Mouse (Mus musculus): Measurements from ENCODE around the gene Sox6.
A peak's percentile ranks its signal among the peaks of the same experiment; 100 is the strongest.
"Not testable (repeated sequence)": the region's sequence is repeated elsewhere in the genome, so short reads cannot be mapped to it uniquely, and the experiment has no call there.

The Sox6 gene

DNA sequence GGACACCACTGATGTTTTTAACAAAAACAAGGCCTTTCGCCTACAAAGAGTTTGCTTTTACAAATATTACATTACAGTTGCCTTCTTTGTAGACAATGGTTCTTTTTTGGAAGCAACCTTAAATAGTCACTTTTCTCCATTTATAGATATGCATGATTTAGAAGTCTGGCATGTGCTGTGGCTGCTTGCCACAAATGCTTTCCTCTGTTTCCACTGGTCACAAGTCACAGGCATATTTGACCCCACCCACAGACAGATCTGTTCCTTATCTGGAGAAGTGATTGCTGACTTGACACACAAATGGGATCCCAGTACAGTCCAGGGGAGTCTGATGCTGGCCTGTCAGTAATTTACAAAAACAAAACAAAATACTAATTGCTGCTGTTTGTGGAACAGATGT lies 409.8 kb downstream of the Sox6 start:
- peak; percentile 87 for DNase-seq

DNA sequence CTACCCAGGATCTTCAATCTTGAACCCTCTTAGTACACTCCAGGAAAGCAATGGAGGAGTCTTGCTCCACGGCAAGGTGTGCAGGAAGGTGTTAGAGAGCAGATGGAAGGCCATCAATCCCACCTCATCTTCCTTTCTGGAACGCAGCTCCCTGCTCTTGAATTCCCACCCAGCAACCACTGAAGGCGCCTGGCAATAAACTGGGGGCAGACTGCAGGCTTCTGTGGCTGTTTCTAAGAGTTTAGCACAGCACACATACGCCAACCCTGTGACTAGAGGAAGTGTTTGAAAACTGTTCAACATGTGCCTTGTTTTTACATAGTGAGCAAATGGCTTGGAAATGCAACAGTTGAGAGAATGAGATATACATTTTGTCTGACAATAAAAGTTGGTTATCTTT lies 412.6 kb downstream of the Sox6 start:
- peak; percentile 17 for DNase-seq

DNA sequence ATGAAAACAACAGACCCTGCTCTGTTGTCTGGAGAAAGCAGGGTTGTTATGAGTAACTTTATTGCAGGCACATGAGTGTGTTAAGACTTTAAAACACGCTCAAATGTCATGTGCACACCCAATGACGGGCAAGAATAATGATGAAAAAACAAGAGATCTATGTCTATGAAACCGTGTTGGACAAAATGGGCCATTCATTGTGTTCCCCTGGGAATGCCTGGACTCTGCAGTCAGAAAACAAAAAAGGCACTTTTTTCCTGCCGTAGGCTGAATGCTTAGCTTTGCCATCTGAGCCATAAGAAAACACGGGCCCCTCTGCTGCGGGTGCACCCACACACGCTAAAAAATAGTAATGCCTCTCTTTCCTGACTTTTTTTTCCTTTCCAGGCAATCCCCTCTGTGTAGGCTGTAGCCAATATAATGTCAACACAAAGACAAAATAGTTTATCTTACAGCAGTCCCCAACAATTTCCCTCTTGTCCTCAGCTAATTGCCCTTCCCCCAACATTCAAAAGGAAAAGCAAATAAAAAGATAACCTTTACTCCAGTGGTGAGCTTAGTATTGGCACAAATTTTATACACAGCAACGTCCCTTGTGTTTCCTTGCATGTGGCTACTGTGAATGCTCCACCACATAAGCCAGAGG lies 413.6 kb downstream of the Sox6 start:
- peak; percentile 91 for DNase-seq

DNA sequence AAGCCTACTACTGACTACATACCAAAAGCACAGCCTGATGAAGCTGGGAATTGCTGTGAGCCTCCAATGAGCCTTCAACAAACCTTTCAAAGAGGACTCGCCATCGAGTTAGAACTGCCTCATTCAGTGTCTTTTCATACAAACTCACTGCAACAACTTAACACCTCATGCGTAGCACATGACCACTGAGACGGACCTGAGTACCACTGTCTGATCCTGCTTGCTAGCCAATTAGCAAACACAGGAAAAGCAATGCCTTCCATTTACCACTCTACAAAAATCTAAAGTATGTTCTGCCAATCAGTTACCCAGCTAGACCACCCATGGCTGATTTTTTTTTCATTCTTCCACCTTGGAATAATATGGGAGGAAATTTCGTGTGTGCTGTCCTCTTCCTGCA lies 414.1 kb downstream of the Sox6 start:
- DNase-seq = no peak

DNA sequence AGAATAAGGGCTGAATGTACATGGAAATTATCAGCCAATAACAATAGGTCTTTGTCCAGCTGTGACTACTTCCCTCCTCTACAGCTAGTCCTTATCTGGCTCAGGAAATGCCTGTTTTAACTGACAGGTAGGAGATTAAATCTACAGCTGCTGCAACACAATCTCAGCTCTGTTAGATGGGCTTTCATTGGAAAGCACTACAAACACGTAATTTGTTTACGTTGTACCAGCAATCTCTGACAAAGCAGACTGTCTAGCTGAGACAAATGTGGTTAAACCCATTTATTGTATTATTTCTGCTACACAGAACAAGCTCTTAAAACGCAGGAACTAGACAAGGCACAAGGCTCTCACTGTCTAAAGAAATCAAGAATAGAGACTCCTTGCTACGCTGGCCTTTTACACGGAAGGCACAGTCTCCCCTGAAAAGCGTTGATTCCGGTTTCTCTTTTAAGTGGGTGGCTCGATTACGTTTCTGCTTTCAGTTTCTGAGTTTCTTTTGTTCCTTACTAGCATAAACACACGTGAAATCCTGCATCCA lies 422.8 kb downstream of the Sox6 start:
- peak; percentile 93 for DNase-seq

DNA sequence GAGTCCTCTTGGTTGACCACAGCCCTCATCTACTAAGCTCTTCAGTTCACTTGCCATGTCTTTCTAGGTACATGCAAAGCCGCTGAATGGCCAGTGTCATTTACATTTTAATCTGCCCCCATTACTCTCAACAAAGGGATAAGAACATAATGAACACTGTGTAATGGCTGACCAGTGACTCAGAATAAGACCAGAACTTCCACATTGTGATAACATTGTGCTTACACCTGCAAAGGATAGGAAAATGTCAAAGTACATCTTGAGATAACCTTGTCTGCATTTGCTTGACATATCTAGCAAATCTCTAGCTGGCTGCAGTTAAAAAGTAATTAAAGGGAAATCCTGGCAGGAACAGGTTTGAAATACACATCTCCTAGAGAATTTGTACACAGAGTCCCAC lies 431.1 kb downstream of the Sox6 start:
- no peak for DNase-seq

DNA sequence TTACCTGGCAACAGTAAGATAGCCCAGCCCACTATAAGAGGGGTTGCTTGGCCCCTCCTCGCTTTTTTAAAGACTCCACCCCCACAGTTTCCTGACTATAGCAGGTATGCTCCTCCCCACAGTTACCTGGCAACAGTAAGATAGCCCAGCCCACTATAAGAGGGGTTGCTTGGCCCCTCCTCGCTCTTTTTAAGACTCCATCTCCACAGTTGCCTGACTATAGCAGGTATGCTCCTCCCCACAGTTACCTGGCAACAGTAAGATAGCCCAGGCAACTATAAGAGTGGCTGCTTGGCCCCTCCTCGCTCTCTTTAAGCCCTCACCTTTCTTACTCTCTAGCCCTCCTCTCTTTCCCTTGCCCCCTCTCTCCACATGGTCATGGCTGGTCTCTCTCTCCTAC lies 432.5 kb downstream of the Sox6 start:
- DNase-seq = not testable (repeated sequence)

DNA sequence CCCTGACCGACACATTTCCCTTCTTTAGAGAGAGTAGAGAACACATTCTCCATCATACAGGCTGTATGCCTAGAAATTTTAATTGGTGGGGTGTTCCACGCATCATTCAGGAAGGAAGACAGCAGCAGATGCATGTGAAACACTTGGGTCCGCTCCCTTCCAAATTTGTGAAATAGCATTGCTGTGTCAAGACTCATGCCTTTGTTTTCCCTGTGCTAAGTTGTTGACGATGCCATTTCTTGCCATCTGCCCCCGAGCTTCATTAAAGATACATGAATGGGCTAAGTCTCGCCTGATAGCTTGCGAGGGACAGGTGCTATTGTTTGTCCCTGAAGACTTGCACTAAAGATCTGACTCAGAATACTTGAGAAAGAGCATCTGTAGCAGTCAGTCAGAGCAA lies 433.7 kb downstream of the Sox6 start:
- peak; percentile 49 for DNase-seq

DNA sequence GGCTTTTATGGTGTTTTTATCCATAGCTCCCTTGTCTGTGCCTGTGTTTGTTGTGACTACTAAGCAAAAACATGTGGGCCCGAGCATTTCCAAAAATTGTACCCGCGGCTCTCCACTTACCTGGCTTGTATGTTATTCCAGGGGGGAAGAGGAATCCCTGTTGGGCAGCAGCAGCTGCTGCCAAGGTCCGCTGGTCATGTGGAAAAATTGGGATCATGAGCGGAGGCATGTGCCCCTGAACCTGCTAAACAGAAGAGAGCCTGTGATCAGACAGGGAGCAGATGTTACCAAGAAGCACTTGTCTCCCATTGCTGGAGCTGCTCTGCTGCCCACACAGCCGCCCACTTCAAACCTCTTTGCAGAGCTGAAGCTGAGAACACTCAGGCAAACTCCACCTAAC lies 441.2 kb downstream of the Sox6 start:
- peak; percentile 87 for DNase-seq

DNA sequence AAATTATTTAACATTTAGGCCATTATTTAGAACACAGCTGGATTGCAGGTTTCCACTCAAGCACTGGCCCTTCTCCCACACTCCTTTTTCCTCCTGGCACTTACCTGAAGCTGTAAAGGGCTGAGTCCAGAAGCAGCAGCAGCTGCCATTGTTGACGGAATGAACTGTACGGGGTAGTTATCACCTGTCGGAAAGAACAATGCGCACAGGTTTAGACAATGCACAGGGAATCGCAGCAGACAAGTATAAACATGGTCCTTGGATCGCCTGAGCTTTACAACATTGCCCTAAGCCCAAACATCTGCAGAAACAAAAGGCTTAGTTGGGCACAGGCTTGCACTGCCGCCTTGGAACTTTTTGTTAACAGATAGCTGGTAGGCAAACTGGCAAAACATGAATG lies 458.1 kb downstream of the Sox6 start:
- DNase-seq = peak; percentile 82

DNA sequence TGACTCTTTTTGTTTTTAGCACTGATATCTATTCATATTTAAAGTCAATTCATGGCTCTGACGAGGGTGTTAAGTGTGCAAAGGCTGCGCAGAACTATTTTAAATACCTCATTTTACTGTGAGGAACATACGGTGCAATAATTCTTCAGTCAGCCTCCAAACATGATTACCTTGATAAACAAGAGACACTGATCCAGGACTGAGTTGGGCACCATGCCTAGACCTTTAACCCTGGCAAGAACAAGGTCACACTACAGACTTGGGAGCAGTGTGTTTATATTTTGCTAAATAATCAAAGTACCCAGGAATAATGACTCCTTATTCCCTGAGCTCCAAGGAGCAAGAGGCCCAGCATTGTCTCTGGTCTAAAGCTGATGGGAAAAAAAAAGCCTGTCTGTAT lies 458.8 kb downstream of the Sox6 start:
- DNase-seq = peak; percentile 77

DNA sequence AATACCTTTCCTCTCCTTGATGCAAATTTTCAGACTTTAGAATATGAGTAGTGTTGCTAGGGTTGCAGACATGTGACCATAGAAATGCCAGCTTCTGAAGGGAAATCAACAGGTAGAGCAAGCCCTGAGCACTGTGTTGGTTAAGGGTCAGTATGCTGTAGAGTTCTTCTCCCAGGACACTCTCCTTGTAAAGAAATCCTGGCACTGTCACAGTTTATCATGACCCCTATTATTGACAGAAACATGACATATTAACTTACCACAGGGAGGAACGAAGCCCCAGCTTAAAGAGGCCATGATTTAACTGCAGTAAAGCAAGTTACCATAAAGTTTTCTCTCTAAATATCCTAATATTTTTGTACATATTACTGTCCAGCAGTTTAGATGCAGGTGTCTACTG lies 462.2 kb downstream of the Sox6 start:
- DNase-seq = no peak

DNA sequence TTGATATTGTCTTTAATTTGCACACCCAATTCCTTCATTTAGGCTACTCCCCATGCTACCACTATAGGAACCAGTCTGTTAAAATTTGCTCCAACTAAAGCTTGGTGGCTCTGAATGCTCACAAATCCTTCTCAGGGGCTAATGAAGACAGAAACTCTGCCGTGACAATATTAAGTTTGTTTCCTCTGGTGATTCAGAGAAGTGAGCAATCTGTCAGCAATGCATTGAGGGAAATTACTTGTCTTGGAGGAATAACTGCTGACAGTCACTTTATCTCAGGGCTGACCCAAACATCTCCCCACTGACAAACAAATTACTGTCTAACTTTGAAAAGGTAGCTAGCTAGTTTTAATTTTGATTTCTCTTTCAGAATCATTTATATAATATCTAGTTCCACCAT lies 463.8 kb downstream of the Sox6 start:
- DNase-seq = peak; percentile 61

DNA sequence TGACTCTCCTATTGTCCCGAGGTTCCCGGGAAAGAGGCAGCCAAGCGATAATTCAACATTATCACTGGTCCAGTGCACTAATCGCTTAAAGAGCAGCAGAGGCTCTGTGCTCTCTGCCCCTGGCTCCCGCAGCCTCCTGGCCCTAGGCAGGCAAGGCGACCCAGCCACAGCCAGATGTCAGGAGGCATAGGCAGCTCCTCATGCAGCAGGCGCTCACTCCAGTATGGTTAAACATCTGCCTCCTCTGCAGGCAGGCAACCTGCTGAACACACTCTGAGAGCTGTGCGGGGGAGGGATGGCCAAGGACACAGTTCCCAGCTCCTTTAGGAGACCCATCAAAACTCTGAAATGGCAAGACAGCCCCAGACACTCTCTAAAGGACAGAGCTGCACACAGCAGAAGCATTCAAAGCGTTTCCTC lies 469.8 kb downstream of the Sox6 start:
- DNase-seq = peak; percentile 75

DNA sequence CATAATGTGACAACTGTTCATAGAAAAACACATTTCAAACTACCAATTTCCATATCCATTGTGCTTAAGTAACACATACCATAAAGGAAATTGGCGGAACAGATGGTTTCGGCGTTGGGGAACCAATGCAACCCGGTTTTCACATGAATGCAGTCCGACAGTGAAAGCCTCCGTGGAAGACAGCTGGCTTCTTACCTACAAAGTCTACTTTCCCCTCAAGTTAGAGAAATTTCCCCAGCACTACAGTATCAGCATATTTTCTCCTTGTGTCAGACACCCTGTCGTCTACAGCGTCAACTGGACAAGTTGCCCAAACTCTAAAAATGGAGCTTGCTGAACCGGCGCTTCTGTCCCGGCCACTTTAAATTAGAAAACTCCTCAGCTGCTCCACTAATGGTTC lies 470.3 kb downstream of the Sox6 start:
- peak; percentile 79 for DNase-seq

DNA sequence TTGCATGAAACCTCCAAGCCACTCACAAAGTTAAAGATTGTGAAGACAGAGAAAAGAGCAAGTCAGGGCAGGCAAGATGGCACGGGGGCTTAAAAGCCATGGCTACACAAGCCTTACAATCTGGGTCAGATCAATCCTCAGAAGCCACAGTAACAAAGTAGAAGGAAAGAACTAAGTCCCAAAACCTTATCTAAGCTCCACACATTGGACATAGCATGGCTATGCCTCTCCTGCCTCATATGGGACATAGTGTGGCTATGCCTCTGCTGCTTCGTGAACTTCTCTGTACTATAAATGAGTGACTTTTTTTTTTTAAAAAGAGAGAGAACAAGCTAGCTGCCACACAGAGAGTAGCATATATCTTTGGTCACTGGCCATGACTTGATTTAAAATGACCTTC lies 471.8 kb downstream of the Sox6 start:
- DNase-seq = no peak

DNA sequence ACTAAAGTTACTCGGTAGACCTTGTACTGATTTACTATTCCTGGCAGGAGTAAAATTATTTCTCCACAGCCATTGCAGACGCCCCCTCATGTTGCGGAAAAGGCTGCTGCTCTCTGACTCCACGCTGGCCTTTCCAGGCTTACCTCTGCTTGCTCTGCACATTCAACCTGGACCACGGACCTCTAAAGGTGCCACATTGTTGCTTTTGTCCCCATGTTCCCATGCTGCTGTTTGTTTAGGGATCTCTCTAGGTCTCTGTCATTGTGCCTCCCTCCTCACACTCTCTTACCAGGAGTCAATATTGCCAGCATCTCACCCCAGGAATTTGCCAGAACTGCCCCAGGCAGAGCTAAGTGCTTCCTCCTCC lies 473.6 kb downstream of the Sox6 start:
- DNase-seq = peak; percentile 54

DNA sequence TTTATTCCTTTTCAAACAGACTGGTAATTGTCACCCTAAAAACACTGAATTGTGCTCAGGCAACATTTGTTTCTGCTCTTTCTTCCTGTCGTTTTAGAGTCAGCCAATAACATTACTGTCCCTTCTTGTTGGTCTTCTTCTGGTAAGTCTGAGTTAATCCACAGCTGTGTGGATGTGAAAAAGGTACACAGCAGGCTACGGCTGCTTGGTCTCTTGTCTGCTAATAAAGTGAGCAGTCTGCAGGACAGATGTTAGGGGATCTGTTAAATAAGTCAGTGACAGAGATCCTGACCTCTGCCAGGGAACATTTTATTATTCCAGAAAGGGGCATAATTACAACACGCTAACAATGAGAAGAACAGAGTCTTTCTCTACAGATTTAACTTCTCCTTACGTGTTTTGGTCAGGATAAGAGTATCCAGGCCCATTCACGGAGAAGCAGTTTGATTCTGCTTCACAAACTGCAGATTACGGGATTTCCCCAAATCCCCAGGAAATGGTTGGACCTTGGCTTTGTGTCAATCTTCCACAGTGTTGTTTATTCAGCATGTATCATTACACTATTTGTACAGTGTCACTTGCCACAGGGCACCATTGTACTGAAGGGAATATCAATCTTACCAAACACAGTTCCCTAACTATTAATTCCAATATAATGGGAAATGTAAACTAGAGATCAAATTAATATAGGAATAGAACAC lies 474.1 kb downstream of the Sox6 start:
- peak; percentile 56 for DNase-seq

DNA sequence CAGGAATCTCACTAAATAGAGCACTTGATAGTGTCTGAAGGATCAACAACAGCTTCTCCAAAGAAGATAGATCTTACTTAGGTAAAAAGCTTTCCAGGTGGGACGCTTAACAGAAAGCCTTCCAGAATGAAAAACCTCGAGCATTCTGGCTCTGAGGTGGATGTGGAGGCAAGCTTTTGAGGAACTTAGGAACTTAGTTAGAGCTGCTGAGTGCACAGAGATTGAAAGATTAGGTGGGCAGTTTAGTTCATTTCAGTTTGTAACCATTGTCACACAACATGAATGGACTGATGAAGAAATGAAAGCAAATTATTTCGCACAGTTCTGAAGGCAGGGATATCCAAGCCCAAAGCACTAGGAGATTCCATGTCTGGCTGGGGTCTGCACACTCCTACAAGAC lies 481.9 kb downstream of the Sox6 start:
- peak; percentile 40 for DNase-seq

DNA sequence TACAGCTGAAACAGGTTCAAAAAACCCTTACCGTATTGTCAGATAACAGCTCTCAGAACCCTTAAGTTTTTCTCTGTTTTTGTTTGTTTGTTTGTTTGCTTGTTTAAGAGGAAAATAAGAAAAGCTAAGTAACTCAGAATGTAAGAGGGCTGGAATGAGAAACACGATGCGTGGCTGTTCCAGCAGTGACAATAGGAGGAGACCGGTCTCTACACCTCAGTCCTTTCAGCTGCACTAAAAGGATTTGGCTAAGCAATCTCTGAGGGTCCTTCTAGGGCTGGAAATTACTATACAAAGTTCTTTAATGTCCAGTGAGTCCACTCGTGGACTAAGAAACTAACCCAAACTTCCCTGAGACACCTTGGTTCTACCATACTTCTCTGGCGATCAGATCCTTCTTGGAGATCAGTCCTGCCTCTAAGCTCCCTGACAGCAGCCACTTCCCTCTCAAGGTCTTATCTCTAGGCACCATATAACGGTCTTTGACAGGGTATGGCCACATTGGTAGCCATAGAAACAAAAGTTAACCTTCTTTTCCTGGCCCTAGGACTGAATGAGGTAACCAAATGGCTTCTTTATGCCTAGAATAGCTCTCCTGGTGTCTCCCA lies 488.3 kb downstream of the Sox6 start:
- DNase-seq = no peak

DNA sequence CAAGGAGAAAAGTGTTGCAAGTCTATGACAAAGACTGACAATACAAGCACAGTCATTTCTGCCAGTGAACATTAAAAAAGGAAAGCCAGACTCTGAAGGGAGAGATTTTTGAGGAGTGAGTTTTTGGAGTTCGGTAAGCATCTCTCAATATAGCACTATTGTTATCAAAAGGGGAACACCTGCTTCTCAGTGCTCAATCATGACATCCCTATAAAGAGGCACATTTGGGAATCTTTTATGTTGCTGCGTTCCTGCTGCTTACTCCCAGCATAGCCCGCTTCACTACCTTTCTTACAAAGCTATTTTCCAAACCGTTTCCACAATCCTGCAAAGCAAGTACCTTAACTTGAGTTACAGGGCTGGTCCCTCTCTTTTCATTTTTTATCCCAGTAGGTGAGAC lies 488.9 kb downstream of the Sox6 start:
- no peak for DNase-seq

DNA sequence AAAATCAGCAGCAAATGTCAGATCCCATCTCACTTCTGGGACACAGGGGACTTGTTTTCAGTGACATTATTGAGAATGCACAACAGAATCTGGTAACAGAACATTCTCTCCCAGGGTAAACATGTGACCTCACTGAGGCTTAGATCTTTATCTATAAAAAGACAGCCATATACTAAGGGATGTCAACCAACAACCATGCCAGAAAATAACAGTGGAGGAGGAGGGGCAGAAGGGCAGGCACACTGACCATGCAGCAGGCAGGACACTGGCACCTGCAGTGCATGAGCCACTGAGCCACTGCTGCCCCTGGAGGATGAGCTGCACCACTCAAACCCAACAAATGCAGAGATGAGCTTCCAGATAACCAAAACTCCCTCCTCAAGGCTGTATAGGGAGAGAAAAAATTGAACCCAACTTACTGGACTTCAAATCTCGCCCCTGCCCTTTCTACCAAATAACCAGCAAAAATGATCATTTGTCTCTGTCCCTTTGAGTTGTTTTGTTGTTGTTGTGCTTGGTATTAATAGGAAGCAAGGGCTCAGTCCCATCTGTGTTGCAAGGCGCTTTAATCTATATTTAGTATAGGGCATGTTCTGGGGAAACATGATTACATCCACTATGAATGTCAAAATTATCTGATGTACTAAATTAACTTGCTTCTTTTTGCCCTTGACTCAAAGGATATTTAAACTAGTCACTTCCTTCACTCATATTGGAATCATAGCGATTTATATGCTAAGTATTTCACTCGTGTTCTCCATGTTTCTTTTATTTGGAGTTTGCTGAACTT lies 492.8 kb downstream of the Sox6 start:
- peak; percentile 85 for DNase-seq

DNA sequence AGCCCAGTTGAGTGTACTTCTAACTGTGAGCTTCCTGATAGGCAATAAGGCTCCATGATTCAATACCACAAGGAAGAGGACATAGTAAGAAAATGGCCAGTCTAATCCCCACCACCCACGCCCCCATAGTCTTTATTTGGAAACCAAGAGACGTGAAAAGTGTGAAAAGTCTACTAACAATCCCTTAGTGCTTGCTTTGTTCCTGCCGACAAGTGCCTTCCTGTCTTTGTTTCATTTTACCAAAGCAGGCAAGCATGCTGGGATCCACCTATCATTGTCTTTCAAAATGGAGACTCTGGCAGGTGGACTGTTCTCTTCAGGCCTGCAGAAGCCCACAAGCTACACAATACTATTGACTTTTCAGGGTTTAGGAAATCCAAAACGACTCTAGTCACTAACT lies 495.0 kb downstream of the Sox6 start:
- DNase-seq = peak; percentile 62

All from heart, adult 11 months (tissue).